Mouse (Mus musculus) olfactory bulb, adult 2 months (tissue): ENCODE data around the gene Ubac2. TPM values are rescaled to one million over a fixed set of nuclear protein-coding genes. Genes with fewer than 3 reads are reported as not detected.

ENCODE experiments used
- H3K27ac ChIP-seq: fragments of 200-500 bp; 2 replicates; pipeline ENCODE4 v1.5.1; 2012; ENCODE audit warnings: low read depth, low read length; ENCODE audit not compliant: insufficient read depth
- H3K4me1 ChIP-seq: fragments of 200-500 bp; 2 replicates; pipeline ENCODE4 v1.6.1; 2012; ENCODE audit warnings: low read length; ENCODE audit not compliant: control insufficient read depth, insufficient read depth
- H3K4me3 ChIP-seq: fragments of 200-500 bp; 2 replicates; pipeline ENCODE4 v1.5.1; 2012; ENCODE audit warnings: mild to moderate bottlenecking, low read depth, low read length, moderate library complexity; ENCODE audit not compliant: insufficient read depth
- CTCF ChIP-seq: fragments of 200-500 bp; IDR thresholded peaks from 2 replicates; pipeline ENCODE4 v1.5.1; 2012; ENCODE audit warnings: low read depth, mild to moderate bottlenecking, low read length, moderate library complexity; ENCODE audit not compliant: insufficient read depth
- POLR2A ChIP-seq: fragments of 200-500 bp; IDR thresholded peaks from 2 replicates; pipeline ENCODE4 v1.6.1; 2012; ENCODE audit warnings: mild to moderate bottlenecking, low read depth, low read length, moderate library complexity; ENCODE audit not compliant: insufficient read depth
- WGBS: fragments of 180-500 bp; shearing (Covaris S2); methylation state at CpG from one replicate; pipeline ENCODE4 v1.1.7; 2018; 5-methylcytosine and 5-hydroxymethylcytosine counted together
- polyA plus RNA-seq: library from polyadenylated mRNA; stranded (reverse); fragments of >200 nt; gene quantifications from 2 replicates; pipeline ENCODE4 v1.2.4, GENCODE M21; 2012; ENCODE audit warnings: low replicate concordance; ENCODE audit not compliant: missing spikeins, insufficient read depth, insufficient read length

Ubac2 gene
- polyA plus RNA-seq, 1 experiment: not detected

- H3K27ac ChIP-seq: no peak overlapping the region
- H3K4me3 ChIP-seq: no peak overlapping the region
- WGBS: 90% methylated on average over 8 of the region's 8 CpGs
- TF ChIP-seq POLR2A (no peak), CTCF (no peak)
- H3K4me1 ChIP-seq: no peaks in the 10 kb centered on the region; the same call in 1 of the 2 replicates
Measured at GRCm38 (mm10) chr14:121936856-121937255, 58.4 kb downstream of the Ubac2 start.

GRCm38 (mm10) chr14:121937601-121938255 lies 59.3 kb downstream of the Ubac2 start:
- no peak overlapping the region for H3K4me3 ChIP-seq
- 90% methylated on average over 11 of the region's 11 CpGs for WGBS
- no peak for TF ChIP-seq CTCF
- TF ChIP-seq POLR2A: no peak
- no peak overlapping the region for H3K27ac ChIP-seq
- no peaks in the 10 kb centered on the region; the same call in 1 of the 2 replicates for H3K4me1 ChIP-seq

- no peak for TF ChIP-seq POLR2A
- TF ChIP-seq CTCF: no peak
- 92% methylated on average over 11 of the region's 11 CpGs for WGBS
- no peak overlapping the region for H3K27ac ChIP-seq
- H3K4me1 ChIP-seq: no peaks in the 10 kb centered on the region; the same call in 1 of the 2 replicates
- H3K4me3 ChIP-seq: no peak overlapping the region
Measured at GRCm38 (mm10) chr14:121938256-121939191, 60.1 kb downstream of the Ubac2 start.

- TF ChIP-seq CTCF (no peak), POLR2A (no peak)
- no peak overlapping the region for H3K27ac ChIP-seq
- WGBS: 93% methylated on average over 3 of the region's 3 CpGs
- H3K4me1 ChIP-seq: no peaks in the 10 kb centered on the region
- H3K4me3 ChIP-seq: no peak overlapping the region
Measured at GRCm38 (mm10) chr14:121939582-121939981, 61.2 kb downstream of the Ubac2 start.

GRCm38 (mm10) chr14:121946131-121946530 lies 67.7 kb downstream of the Ubac2 start:
- Histone ChIP-seq H3K4me1 (peaks cover 3% of the 10 kb centered on the region; the same call in 1 of the 2 replicates), H3K27ac (no peak overlapping the region), H3K4me3 (no peak overlapping the region)
- TF ChIP-seq CTCF: no peak
- TF ChIP-seq POLR2A: no peak
- WGBS: 84% methylated on average over 5 of the region's 5 CpGs

GRCm38 (mm10) chr14:121946728-121947127 lies 68.3 kb downstream of the Ubac2 start:
- TF ChIP-seq CTCF: no peak
- TF ChIP-seq POLR2A: no peak
- H3K4me3 ChIP-seq: no peak overlapping the region
- WGBS: 46% methylated on average over 8 of the region's 8 CpGs
- peaks cover 3% of the 10 kb centered on the region; the same call in 1 of the 2 replicates for H3K4me1 ChIP-seq
- no peak overlapping the region for H3K27ac ChIP-seq

- TF ChIP-seq POLR2A (no peak), CTCF (no peak)
- Histone ChIP-seq H3K4me3 (no peak overlapping the region), H3K27ac (no peak overlapping the region), H3K4me1 (peaks cover 3% of the 10 kb centered on the region; the same call in 1 of the 2 replicates)
- 67% methylated on average over 8 of the region's 8 CpGs for WGBS
Measured at GRCm38 (mm10) chr14:121947201-121947760, 68.9 kb downstream of the Ubac2 start.

- WGBS: 93% methylated on average over 3 of the region's 3 CpGs
- H3K4me3 ChIP-seq: no peak overlapping the region
- no peak for TF ChIP-seq CTCF
- no peak for TF ChIP-seq POLR2A
Measured at GRCm38 (mm10) chr14:121947966-121948365, 69.5 kb downstream of the Ubac2 start.

More at GRCm38 (mm10) chr14:121947966-121948365, 69.5 kb downstream of the Ubac2 start:
- H3K4me1 ChIP-seq: peaks cover 3% of the 10 kb centered on the region; the same call in 1 of the 2 replicates
- H3K27ac ChIP-seq: no peak overlapping the region
